Mouse (Mus musculus): Measurements from ENCODE around the gene Golga5.
"Not testable (repeated sequence)": the region's sequence is repeated elsewhere in the genome, so short reads cannot be mapped to it uniquely, and the experiment has no call there.

Gene Golga5

DNA sequence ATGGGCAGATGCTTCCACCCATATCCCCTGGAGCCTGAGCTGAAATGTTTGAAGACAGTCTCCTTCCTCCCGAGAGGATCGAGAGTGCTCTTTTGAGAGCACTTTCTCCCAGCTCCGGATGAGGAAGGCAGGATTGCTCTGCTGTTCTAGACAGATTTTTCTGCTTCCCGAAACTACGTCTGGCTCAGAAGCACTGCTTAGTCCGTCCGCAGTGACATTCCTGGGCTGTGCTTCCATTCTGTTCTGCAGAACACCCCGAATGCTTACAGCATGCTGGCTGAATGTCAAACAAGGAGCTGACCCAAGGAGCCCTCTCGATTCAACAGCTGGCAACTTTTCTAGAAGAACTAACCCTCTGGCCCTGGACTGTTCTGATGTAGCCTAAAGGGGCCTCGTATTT lies 18.5 kb upstream of the Golga5 start:
- no peak for DNase-seq

- DNase-seq, result no peak
These were observed 17.6 kb upstream of the Golga5 start for GRCm38 (mm10) chr12:102451126-102451851.

DNA sequence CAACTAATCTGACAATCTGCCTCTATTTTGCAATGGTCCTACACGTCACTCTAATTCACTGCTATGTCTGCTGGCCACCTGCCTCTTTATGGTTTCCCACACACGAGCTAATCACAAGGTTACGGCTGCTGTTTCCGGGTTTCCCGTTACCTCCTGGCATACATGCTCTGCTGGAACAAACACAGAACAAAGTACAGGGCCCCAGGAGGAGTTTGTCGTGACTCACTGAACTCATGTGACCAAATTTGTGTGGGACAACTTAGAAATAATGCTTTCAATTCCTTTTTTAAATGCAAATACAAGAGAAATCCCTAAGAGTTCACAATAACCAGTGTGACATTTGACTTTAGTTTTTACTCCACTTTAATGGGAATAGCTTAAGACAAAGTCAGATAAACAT lies 15.4 kb upstream of the Golga5 start:
- DNase-seq, result no peak

DNA sequence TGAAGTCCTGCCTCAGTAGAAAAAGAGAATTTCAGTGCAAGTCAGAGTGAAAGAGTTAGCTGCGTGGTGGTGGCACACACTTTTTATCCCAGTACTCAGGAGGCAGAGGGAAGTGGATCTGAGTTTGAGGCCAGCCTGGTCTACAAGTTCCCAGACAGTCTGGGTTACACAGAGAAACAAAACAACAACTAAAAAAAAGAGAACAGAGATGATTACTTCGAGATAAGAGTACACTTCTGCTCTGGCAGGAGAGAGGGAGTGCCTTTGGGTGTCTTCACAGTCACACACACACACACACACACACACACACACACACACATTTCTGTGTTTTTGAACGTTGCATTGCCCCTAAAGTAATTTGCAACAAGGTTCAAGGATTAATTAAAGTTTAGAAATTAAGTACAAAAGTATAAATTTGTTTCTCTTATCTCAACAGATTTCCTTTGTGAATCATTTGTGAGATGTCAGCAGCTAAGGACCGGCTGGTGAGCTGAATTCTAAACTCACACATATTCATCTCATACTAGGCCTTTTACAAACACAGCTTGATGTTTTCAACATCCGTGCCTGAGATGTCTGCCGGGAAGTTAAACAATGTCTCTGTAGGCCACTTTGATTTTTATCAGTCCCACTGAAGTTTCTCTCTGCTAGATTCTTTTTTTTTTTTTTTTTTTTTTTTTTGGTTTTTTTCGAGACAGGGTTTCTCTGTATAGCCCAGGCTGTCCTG lies 12.3 kb upstream of the Golga5 start:
- no peak for DNase-seq

DNA sequence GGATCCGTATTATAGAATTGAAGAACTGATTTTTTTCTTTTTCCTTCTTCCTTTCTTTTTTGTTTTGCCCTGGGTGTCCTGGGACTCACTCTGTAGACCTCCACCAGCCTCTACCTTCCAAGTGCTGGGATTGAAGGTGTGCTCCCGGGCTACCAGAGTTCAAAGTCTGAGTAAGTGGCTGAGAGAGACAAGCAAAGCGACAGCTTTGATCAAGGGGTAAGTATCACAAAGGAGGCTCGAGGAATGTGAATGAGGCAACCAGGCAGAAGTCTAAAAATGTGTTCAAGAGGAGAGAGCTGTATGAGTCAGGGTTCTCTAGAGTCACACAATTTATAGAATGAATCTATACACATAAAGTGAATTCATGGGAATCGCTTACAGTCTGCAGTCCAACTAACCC lies 8.9 kb upstream of the Golga5 start:
- no peak for DNase-seq

DNA sequence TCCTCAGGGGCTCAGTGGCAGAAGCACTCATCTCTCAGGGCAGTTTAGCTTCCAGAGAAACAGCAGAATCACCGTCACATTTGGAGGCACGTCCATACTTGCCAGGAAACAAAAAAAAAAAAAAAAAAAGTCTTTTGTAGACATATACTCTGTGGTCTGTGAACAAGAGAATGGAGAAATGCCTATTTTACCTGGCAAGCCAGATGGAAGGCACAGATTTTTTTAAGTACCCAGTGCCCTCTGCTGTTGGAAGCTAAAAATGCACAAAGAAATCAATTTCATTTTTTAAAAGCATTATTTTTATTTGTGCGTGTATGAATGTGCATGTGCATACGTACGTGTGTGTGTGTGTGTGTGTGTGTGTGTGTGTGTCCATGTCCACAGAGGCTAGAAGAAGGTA lies 7.8 kb upstream of the Golga5 start:
- peak in 1 of 2 experiments; percentile 59 for DNase-seq

DNA sequence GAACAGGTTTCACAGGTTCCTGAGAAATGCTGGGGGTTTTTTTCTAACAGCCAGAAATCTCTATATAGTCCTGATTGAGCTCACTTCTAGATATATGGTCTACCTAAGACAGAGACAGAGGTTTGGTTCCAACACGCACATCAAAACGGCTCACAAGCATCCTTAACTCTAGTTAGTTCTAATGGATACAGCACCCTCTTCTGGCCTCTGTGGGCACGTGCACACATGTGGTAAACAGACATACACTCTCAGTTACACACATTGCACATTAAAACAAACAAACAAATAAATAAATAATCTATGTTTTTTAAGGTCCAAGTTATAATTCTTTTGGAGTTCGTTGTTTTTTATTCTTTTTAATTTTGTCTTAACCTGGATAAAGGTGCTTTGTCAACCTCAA lies 4.3 kb upstream of the Golga5 start:
- no peak for DNase-seq

DNA sequence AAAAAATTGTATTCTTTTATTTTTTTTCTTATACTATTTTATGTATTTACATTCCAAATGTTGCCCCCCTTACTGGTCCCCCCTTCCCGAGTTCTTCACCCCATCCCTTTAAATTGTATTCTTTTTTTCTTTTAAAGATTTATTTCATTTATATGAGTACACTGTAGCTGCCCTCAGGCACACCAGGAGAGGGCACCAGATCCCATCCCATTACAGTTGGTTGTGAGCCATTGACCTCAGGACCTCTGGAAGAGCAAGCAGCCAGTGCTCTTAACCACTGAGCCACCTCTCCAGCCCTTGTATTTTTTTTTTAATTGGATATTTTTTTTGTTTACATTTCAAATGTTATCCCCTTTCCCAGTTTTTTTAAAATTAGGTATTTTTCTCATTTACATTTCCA lies 799 bp upstream of the Golga5 start:
- peak; percentile 49 to 58 for DNase-seq

DNA sequence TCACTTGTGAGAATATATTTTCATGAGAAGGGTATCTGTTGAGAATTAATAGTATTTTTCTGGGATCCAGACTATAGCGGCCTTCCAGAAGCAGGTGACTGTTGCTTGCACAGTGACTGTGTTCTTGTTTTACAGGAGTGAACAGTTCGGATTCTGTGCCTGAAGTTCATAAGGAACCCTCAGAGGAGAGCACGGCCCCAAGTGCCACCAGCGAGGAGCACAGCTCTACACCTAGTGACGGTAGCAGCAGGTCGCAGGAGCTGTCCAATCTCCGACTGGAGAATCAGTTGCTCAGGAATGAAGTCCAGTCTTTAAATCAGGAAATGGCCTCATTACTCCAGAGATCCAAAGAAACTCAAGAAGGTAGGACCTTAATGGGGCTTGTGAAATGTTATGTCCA lies 5.5 kb downstream of the Golga5 start:
- no peak for DNase-seq

- no peak for DNase-seq
These were observed 11.5 kb downstream of the Golga5 start for GRCm38 (mm10) chr12:102480481-102480880.

DNA sequence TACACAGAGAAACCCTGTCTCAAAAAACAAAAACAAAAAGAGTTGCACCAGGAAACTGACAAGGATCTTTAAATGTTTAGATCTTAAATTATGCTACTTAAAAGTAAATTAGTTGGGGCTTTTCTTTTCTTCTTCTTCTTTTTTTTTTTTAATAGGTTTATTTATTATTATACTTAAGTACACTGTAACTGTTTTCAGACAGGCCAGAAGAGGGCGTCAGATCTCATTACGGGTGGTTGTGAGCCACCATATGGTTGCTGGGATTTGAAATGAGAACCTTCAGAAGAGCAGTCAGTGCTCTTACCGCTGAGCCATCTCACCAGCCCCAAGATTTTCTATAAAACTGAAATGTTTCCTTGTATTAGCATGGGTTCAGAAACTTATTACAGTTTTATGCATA lies 16.0 kb downstream of the Golga5 start:
- DNase-seq, result peak in 1 of 2 experiments; percentile 15

DNA sequence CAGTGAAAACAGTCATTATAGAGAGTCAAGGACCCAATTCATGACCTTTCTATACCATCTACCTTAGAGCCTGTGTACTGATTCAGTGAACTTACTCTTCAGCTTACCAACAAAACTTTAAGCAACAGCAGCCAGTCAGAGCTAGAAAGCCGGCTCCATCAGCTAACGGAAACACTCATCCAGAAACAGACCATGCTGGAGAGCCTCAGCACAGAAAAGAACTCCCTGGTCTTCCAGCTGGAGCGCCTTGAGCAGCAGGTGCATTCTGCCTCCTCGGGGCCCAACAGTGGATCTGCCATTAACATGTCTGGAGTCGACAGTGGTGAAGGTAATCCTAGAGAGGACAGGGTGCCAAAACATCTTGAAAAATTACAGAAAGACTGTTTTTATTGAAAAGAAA lies 23.0 kb downstream of the Golga5 start:
- no peak for DNase-seq

GRCm38 (mm10) chr12:102495754-102496153 lies 26.8 kb downstream of the Golga5 start:
- not testable (repeated sequence) for DNase-seq

DNA sequence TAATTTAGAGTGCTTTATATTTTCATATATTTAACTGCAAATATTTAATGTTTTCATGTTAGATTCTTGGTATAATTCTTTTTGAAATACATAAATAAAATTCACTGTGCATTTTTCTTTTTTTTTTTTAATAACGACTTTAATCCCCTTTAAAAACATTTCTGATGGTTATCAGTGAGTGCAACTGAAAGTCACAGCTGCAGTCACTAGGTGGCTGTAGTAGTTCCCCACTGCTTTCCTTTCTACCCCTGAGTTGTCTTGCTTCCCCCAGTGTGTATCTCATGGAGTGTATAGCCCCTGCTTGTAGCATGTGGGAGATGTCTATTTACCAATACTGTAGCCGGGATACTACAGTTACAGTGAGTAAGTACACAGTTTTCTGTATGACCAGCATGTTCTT lies 29.0 kb downstream of the Golga5 start:
- no peak for DNase-seq

GRCm38 (mm10) chr12:102498726-102499125 lies 29.8 kb downstream of the Golga5 start:
- DNase-seq, result no peak

DNA sequence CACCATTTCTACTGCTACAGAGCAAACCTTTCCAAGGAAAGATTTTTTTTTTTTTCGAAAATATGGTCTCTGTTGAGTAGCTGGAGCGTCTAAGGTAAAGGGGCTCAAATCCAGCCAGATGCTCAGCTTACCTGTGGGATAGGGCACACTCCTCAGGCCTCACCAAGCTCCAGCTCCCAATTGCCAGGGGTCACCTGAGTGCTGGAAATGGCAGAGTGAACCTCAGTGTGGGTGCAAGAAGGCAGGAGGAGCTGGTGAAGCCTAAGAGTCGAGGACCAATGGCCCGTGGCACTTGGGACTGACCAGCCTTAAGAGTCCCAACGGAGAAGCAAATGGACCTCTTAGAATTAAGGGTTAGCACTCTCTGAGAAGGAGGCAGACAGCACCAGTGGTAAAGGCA lies 30.3 kb downstream of the Golga5 start:
- no peak for DNase-seq

GRCm38 (mm10) chr12:102499723-102500122 lies 30.8 kb downstream of the Golga5 start:
- peak in 1 of 2 experiments; percentile 60 for DNase-seq

DNA sequence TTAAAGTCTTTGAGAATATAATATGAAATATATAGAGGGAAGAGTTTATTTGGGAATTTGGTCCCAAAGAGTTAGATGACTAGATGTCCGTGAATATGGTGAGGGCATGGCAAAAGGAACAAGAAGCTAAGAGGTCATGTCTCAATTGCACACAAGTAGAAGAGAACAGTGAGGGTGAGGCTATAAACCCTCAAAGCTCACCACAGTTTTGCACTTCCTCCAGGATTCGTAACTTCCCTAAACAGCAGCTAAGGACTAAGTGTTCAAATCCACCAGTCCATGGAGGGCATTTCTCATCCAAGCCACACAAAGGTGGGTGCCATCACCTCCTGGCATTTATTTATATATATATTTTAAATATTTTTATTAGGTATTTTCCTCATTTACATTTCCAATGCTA lies 32.1 kb downstream of the Golga5 start:
- DNase-seq, result no peak

- DNase-seq, result no peak
These were observed 33.1 kb downstream of the Golga5 start for GRCm38 (mm10) chr12:102501848-102502595.

- no peak for DNase-seq
These were observed 36.3 kb downstream of the Golga5 start for GRCm38 (mm10) chr12:102505131-102505713.

DNA sequence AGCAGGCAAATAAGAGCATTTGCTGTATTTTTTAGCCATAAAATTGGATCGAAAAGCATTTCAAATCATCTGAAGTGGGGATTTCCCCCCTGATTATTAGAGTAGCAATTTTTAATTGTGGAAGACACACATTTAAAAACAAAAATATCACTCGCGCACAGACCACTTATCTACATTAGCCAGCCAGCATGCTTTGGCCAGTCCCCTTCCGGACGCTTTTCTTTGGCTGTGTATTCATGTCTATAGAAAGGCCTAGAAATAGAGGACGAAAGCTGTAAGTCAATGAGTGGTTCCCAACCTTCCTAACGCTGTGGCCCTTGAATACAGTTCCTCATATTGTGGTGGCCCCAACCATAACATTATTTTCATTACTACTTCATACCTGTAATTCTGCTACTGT lies 37.0 kb downstream of the Golga5 start:
- no peak for DNase-seq

GRCm38 (mm10) chr12:102511363-102511762 lies 42.4 kb downstream of the Golga5 start:
- DNase-seq, result peak; percentile 91 to 94

GRCm38 (mm10) chr12:102514151-102514550 lies 45.2 kb downstream of the Golga5 start:
- peak; percentile 33 to 36 for DNase-seq
